Mouse (Mus musculus): ENCODE measurements around the gene Mgat3.

The Mgat3 gene

DNA sequence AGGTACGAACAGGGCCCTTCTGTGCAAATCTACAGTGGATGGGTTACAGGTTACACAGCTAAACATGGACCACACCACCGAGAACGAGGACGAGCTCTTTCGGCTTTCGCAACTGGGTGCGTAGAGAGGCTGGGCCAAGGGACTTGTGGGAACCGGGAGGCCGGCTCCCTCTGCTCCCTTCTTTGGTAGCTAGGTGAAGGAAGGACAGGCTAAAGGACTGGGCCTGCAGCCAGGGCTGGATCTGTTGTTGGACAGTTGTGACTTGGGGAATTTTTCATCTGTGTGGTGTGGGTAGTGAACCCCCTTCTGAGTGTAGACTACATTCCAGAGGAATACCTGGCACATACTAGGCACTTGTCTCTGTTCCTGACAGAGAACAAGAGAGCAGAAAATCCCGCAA lies 20.9 kb upstream of the Mgat3 start:
- DNase-seq = peak in 1 of 2 experiments; percentile 30

DNA sequence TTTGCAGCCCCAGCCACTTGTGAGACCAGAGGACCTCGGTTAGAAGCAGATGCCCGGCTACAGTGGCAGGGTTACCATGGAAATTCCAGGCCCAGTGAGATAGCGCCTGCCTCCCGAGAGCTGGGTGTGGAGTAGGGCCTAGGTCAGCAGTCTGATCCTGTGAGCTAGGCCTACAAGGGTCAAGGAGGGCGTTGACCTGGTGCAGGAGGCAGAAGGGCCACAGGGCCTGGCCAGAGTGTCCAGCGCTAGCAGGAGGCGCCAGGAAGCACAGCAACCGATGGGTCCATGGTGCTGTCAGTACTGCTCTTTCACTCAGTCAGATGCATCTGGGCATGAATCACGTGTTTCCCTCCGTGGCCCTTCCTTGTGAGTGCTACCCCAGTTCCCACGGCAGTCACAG lies 19.8 kb upstream of the Mgat3 start:
- no peak for DNase-seq

DNA sequence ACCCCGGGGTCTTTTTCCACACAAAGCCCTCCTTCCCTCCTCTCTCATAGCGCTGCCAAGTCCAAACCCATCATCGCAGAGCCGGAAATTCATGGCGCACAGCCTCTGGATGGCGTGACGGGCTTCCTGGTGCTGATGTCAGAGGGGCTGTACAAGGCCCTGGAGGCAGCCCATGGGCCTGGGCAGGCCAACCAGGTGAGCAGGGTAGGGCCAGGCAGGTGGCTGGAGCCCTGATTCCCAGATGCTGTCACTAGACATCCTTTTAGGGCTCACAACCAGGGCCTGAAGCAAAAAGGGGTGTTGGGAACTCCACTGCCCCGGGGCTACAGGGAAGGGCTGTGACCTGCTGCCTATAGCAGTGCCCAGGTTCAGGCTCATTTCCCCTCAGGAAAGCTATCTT lies 17.8 kb upstream of the Mgat3 start:
- DNase-seq = no peak

DNA sequence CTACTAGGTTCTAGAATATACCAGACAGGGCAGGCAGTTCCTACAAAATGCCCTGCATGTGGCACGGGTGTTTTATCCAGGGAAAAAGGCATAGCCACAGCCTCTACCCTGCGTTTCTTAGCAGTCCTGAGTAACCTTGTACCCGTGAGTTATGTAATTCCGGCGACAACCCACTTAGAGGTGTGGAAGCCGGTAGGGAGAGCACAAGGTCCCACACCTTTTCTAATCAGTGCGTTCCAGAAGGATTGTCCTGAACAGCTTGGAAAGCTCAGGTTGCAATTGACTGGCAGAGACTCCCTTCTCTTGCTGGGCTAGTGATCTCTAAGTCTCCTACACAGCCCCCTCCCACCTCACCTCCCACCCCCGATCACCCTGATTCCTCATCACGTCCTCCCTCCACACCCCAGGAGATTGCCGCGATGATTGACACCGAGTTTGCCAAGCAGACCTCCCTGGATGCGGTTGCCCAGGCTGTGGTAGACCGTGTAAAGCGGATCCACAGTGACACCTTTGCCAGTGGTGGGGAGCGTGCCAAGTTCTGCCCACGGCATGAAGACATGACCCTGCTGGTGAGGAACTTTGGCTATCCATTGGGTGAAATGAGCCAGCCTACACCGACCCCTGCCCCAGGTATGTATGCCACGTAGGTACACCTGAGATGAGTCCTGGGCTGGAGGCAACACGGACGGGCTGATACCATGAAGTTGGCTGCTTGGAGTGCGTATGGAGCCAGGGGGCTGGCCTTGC lies 16.2 kb upstream of the Mgat3 start:
- no peak for DNase-seq

DNA sequence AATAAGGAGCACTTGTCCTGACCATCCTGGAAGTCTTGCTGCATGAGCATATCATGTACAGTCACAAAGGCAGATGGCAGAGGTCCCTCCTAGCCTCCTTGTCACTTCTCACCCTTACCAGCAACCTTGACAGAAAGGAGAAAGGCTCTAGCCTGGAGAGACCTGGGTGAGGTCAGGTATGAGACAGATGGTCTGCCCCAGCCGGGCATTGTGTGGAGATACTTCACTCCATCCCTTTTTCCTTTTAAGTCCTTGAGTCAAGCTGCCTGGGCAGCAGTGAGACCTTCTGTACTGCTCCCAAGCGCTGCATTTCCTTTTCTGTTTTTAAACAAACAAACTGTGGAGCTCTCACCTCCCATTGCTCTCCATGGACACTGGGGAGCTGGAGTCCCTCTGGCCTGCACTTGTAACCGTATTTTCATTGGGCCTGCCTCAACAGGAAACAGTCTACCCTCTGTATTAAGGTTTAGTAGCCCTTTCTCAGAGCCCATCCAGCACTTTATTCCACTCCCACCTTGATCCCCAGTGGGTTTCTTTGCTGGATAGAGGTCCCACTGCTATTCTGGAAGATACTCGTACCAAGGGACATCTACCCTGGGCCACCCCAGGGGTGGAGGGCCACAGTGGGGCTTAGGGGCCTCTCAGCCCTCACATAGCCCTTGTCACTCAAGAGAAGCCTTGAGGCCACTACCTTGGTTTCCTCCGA lies 15.4 kb upstream of the Mgat3 start:
- DNase-seq = no peak

- DNase-seq = no peak
Observed at GRCm38 (mm10) chr15:80158707-80159090, 14.8 kb upstream of the Mgat3 start.

- peak; percentile 69 to 85 for DNase-seq
Observed at GRCm38 (mm10) chr15:80159286-80159901, 14.1 kb upstream of the Mgat3 start.

DNA sequence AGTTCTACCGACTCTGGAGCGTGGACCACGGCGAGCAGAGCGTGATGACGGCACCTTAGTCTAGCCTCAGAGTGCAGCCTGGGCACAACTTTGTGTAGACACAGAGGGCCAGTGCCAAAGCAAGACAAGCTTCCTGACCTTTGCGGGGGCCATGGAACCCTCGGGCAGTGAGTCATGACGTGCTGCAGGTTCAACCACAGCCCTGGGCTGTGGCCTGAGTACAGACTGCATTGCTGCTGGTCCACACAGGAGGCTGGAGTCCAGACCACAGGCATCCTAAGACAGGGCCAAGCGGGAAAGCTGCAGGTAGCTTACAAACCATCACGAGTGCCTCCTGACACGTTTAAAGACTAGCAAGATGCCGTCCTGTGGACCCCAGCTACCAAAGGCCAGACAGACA lies 13.3 kb upstream of the Mgat3 start:
- DNase-seq = no peak

DNA sequence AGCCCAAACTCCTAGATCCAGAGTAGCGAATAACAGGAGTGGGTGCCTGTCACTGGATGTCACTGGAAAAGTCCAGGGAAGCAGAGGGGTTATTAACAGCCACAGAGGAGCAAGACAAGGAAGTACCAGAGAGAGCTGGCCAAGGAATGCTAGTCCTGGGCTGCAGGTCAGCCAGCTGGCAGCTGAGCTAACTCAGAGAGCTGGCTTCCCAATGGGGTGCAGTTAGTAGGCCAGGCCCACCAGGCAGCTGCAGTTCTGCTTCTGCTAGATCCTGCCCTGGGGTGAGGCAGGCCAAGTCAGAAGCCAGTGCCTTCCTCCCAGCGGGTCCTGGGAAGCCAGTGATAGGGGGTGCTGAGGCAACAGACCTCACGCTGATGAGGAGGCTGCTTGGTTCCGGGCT lies 12.8 kb upstream of the Mgat3 start:
- no peak for DNase-seq

- DNase-seq = no peak
Observed at GRCm38 (mm10) chr15:80161199-80161598, 12.3 kb upstream of the Mgat3 start.

GRCm38 (mm10) chr15:80162401-80162964 lies 11.0 kb upstream of the Mgat3 start:
- no peak for DNase-seq

GRCm38 (mm10) chr15:80163274-80163673 lies 10.2 kb upstream of the Mgat3 start:
- no peak for DNase-seq

- DNase-seq = no peak
Observed at GRCm38 (mm10) chr15:80163716-80164115, 9.8 kb upstream of the Mgat3 start.

DNA sequence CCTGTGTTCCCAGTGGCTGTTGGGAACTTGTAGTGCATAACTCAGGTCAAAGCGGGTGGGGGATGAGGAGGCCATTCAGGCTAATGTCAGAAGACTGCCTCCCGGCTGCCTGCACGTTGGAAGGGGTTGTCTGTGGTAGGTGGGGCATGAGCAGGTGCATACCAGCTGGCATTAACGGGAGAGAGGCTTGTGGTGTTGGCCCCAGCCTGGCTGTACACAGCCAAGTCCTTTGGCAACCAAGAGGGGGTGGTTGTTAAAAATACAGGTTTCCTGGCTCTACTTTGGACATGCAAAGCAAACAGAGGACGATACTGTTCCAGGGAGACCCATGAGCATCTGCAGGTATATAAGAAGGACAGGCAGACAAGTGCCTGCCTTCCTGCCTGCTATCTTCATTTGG lies 8.1 kb upstream of the Mgat3 start:
- DNase-seq = no peak

- DNase-seq = no peak
Observed at GRCm38 (mm10) chr15:80169484-80169883, 4.0 kb upstream of the Mgat3 start.

DNA sequence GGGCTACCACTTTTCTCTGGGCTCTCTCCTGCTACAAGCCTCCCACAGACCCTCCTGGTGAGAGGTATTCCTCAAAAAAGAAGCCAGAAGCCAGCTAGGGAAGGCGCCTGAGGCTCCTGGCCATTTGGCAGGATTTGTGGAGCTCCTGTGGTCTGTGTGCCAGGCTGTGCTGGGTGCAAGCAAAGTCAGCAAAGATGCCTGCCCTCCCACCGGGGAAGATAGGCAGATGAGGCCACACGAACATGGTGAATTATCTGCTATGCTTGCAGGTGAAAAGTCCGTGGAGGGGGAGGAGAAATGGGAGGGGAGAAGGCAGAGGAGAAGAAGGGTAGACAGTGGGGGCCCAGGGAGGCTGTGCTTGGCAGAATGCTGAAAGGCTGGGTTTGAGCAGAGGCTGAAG lies 3.2 kb upstream of the Mgat3 start:
- DNase-seq = peak in 1 of 2 experiments; percentile 22

DNA sequence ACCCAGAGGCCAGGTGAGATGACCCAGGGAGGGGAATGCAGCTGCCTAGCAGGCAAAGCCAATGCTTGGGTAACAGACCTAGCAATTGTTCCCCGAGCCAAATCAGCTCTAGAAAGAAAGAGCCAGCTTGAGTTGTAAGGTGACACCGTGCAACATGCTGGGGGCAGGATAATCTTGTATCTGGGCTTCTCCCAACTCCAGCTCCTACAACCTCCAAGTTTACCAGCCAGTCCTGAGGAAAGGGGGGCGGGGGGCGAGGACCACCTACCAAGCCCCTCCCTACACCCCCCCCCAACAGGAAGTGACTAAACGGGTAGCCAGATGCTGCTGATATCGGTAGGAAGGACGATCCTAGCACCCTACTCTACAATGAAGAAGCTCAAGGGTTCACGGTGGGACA lies 2.2 kb upstream of the Mgat3 start:
- DNase-seq = no peak

DNA sequence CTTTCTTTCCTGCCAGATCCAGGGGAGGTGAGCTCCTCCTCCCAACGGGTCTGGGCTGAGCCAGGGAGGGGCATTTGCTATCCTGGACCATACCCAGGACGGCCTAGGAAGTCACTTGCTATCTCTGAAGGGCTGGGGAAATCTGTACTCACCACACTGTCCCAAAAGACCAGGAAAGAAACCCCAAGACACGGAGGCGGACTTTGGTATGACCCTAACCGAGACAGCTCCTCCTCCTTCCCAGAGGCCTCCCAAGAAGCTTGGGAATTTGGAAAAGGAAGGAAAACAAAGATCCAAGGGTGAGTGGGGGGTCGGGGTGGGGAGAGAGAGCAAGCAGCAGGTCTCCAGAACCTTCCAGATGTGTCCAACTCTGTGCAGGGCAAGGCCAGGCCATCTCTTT lies 1.7 kb upstream of the Mgat3 start:
- DNase-seq = no peak

- DNase-seq = no peak
Observed at GRCm38 (mm10) chr15:80173781-80174597, 468 bp downstream of the Mgat3 start.

DNA sequence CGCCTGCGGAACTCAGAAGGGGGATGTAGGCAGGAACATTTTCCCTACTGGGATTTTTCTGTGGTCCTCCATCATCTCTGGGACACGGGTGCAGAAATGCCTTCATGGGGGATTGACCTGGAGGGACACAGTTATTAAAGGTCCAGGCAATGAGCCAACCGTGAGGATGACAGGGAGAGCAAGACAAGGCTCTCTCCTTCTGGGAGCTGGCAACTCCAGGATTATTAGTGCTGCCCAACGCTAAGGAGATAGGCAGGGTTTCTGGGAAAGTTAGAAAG lies 1.0 kb downstream of the Mgat3 start:
- DNase-seq = no peak

DNA sequence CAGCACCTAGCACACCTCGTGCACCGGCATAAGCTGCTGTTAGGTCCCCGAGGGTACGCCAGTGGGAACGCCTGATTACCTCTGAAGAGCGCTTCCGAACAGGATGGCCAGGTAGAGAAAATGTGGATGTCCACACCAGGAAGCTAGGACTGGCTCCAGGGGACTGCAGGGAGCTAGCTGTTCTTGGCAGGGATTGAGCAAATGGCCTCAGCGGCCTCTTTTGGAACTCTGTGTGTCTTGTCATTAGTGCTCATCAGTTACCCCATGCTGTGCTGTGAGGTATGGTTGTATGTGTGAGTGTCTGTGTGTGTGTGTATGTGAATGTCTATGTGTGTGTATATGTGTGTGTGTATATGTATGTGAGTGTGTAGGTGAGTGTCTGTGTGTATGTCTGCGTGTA lies 1.8 kb downstream of the Mgat3 start:
- no peak for DNase-seq

- DNase-seq = no peak
Observed at GRCm38 (mm10) chr15:80175756-80176155, 2.2 kb downstream of the Mgat3 start.

DNA sequence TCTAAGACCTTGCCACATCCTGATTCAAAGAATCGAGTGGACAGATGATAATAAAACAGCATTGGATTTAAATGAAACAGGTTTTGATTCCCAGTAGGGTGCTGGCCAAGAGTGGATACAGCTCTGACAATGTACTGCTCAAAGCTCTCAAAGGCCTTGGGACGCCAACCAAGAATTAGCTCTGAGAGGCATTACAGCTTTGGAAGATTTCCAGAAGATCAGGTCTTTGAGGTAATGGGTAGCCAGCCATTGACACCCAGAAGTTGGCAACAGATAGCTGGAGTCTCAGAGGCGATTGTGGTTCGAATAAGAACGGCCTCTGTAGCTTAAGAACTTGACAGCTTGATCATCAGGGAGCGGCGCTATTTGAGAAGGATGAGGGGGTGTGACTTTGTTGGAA lies 8.0 kb downstream of the Mgat3 start:
- no peak for DNase-seq
